Mouse (Mus musculus) ES-E14 (cell line): Measurements from ENCODE around the gene 9130409I23Rik.

Experiments used
- ZC3H11A ChIP-seq: IDR thresholded peaks from 2 replicates; pipeline ENCODE4 v1.6.1; 2012; ENCODE audit warnings: low read depth, mild to moderate bottlenecking, inconsistent platforms, low read length, borderline replicate concordance
- ZNF384 ChIP-seq: IDR thresholded peaks from 2 replicates; pipeline ENCODE4 v1.6.1; 2012; ENCODE audit warnings: low read depth, low read length, inconsistent platforms

DNA sequence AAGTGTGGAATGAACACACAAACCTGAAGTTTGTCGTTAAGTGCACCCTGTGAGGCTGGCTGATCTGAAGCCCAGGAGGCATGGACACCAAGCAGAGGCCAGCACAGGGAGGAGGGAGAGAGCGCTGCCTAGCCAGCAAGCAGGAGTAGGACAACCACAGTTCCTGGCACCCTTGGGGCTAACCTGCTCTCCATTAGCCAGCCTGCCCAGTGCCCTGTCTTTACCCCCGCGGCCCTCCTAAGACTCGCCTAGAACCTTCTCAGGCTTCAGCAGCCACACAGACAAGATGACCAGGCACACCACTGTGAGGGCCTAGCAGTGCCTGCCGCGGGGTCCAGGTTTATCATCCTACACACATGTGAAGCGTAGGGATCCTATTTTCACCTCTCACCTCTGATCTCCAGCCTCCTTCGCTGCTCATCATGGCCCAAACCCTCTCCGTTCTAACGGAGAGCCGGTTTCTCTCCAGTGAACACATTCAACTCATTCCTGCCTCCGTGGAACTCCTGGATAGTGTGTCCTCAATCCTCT lies 33.1 kb upstream of the 9130409I23Rik start:
- TF ChIP-seq ZNF384 (no peak), ZC3H11A (no peak)
